In genomic region chr16:31616382-31616781, GRCm38 (mm10) we compare ENCODE assay signal across 16 mouse cellular contexts.
"Had no signal": no experiment of that assay in that cellular context is flagged by ENCODE, and none has a peak within 500 bp of the region (broad histone marks: within the 10 kb centered on the region; RNA-seq: fewer than 3 reads in every experiment).

No protein-coding gene starts in this region.

- H3K27me3 ChIP-seq: neural tube, embryonic 13.5 days; neural tube, embryonic 15.5 days; stomach, embryonic 15.5 days had no signal

- H3K4me3 ChIP-seq: neural tube, embryonic 13.5 days; neural tube, embryonic 15.5 days; stomach, embryonic 15.5 days had no signal

- H3K36me3 ChIP-seq: neural tube, embryonic 13.5 days; neural tube, embryonic 15.5 days; stomach, embryonic 15.5 days had no signal

- H3K4me2 ChIP-seq: neural tube, embryonic 13.5 days; neural tube, embryonic 15.5 days; stomach, embryonic 15.5 days had no signal

- H3K27ac ChIP-seq: neural tube, embryonic 13.5 days; neural tube, embryonic 15.5 days; stomach, embryonic 15.5 days; stomach, postnatal 0 days had no signal

- H3K9me3 ChIP-seq: neural tube, embryonic 13.5 days; neural tube, embryonic 15.5 days; stomach, embryonic 15.5 days had no signal

- H3K9ac ChIP-seq: neural tube, embryonic 13.5 days; neural tube, embryonic 15.5 days; stomach, embryonic 15.5 days had no signal

- DNase-seq: retina, postnatal 1 day; right cerebral cortex, adult 18-20 months; right cerebral cortex, postnatal 14 days; right cerebral cortex, postnatal 25 days; right cerebral cortex, postnatal 4 days; spleen, adult 18-20 months; thymus, adult 18-20 months; thymus, adult 2 months; thymus, postnatal 14 days; thymus, postnatal 25 days; thymus, postnatal 36 days; thymus, postnatal 4 days had no signal
